Mouse (Mus musculus) layer of hippocampus, adult 9-11 months (tissue): ENCODE results near the gene Ppat.
"Not testable (repeated sequence)": the region's sequence is repeated elsewhere in the genome, so short reads cannot be mapped to it uniquely, and the experiment has no call there.

ENCODE experiments used
- DNase-seq: peaks from one replicate; pipeline ENCODE4 v3.0.0; 2022

Gene Ppat

GRCm38 (mm10) chr5:76951106-76952027 lies at the start of gene Ppat, which contains the start of gene Paics:
Gene Ppat, minus strand, starts transcription at chr5:76951578.
Gene Paics, plus strand, starts transcription at chr5:76951307.
- peak; percentile 97 for DNase-seq

GRCm38 (mm10) chr5:76998416-76998815 lies 47.0 kb upstream of the Ppat start:
- DNase-seq = no peak

DNA sequence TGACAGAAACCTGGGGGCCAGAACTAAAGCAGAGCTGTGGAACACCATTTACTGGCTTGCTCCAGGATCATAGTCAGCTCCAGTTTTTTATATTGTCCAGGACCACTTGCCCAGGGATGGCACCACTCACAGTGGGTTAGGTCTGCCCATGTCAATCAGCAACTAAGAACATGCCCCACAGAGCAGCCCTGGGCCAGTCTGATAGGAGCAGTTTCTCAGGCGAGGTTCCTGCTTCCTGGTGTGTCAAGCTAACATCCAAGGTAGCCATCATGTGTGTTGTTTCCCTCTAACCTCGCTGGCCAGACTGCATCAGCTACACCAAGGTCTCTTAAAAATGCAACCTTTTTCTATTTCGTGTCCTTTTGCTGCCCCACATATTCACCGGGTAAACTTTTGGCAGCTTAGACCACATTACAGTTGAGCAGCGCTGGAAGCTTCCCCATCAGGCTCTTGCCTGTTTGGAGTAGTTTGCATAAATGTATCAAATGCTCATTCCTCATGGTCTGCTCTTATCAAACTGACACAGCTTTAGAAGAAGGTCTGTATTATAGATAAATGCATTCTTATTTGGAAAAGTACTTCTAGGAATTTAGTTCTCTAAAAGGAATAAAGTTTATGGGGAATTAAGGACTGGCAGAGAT lies 41.9 kb upstream of the Ppat start:
- DNase-seq = no peak

DNA sequence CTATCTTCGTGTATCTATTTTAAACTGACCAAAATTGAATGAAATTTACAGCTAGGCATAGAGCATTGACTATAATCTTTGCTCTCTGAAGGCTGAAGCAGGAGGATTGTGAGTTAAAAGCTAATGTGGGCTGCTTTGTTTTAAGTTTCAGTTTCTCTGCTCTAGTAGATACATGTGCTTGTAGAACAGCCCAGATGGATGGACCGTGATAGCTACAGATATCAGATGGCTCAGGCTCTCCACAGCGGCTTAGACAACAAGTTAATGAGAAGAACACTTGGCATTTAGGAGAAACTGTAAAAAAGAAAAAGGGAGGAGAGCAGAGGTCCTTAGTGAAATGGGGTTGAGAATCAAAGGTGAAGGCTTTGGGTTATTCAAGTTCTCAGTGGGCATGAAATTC lies 39.4 kb upstream of the Ppat start:
- DNase-seq = peak; percentile 28

DNA sequence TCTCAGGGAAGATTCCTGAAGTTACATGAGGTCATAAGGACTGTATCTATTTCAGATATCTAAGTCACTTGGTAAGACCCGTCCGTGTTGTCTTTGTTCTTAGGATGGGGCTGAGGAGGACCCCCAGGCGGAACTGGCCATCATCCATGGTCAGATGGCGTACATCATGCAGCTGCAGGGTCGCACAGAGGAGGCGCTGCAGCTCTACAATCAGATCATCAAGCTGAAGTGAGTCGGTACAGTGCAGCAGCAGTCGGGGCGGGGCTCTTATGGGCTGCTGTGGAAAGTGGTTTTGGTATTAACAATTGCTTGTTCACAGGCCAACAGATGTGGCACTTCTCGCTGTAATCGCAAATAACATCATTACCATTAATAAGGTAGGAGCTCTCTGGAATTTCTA lies 32.6 kb upstream of the Ppat start:
- no peak for DNase-seq

- DNase-seq = no peak
These were observed 24.4 kb upstream of the Ppat start for GRCm38 (mm10) chr5:76975736-76976135.

- DNase-seq = peak; percentile 87
These were observed 23.3 kb upstream of the Ppat start, which contains the start of gene Srp72 for GRCm38 (mm10) chr5:76974554-76975285. Gene Srp72, plus strand, starts transcription at chr5:76974683.

DNA sequence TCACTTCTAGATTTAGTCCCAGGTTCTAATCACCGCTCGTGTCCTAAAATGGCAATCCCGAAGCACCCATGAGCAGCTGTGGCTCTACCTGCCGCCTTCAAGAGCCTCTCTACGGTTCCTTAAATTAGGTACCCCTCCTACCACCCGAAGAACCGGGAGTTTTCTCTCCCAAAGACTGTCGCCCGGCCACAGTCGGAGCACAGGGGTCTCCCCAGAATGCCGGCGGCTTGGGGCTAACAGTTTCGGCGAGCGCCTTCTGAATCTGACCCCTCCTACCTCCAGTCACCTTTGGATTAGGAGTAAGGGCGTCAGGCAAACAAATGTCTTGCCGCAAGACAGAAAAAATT lies 22.8 kb upstream of the Ppat start:
- DNase-seq = no peak

- no peak for DNase-seq
These were observed 22.1 kb upstream of the Ppat start for GRCm38 (mm10) chr5:76973488-76973887.

DNA sequence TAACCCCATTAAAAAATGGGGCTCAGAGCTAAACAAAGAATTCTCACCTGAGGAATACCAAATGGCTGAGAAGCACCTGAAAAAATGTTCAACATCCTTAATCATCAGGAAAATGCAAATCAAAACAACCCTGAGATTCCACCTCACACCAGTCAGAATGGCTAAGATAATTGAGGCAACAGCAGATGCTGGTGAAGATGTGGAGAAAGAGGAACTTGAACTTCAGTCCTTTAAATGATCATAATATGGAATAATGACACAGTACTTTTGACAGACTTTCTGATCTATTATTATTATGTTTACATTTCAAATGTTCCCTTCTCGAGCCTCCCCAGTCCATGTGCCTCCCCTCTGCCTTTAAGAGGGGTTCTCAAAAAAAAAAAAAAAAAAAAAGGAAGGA lies 19.7 kb upstream of the Ppat start:
- DNase-seq = not testable (repeated sequence)

DNA sequence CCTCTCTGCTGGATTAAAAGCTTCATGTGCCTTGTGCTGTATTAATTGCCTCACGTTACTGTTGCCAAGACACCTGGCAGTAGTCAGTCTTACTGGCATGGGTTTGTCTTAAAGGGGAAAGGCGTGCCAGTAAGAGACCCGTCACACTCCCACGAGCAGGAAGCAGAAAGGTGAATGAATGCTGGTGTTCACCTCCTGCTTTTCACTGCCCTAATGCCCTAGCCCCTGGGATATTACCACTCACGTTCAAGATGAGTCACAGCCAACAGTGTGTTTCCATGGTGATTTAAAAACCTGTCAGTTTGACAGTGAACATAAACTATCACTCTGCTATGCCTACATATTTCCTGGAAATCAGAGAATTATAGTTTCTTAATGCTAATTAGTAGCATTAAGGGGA lies 17.9 kb upstream of the Ppat start:
- DNase-seq = no peak

DNA sequence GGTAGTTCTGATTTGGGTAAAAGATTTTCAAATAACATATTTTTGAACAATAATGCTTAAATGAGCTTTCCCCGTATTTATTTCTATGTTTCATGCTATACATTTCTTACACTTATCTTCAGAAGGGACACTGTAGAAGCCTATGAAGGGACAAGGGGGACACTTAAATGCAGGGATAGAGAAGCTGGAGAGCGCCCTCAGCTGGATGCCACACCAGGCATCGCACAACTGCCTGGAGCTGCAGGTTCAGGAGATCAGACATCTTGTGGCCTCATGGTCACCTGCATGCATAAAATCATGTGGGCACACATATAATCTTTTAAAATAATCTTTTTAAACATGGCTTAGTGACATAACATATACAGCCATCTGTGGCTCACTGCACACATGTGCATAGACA lies 13.3 kb upstream of the Ppat start:
- DNase-seq = no peak

DNA sequence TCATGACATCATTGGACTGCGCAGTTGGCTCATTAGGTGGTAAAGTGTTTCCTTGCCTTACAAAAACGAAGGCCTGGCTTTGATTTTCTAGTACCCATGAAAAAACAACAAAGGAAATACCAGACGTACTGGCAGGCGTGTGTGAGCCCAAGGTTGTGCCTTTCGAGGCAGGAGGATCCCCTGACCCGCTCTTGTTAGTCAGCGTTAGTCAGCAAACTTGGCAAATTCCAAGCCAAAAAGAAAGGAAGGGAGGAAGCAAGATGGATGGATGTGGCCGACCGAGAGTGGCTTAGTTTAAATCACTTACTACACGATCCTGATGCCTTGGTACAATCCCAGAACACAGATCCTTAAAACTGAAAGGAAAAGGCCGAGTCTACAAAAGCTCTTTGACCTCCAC lies 11.2 kb upstream of the Ppat start:
- no peak for DNase-seq

DNA sequence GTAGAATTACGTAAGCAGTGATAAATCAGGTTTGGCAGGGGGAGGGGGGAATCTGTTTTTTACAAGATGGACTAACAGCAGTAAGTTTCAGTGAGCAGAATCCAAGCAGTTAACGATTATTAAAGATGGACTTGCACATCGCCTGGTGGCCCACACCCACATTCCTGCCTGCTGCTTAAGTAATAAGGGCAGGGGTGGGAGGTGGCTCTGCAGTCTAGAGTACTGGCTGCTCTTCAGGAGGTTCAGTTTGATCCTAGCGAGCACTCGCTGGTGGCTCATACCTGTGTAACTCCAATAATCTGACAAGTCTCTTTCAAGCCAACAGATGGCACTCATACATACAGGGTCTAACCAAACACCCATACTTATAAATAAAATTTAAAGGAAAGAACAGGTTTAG lies 8.2 kb upstream of the Ppat start:
- no peak for DNase-seq

DNA sequence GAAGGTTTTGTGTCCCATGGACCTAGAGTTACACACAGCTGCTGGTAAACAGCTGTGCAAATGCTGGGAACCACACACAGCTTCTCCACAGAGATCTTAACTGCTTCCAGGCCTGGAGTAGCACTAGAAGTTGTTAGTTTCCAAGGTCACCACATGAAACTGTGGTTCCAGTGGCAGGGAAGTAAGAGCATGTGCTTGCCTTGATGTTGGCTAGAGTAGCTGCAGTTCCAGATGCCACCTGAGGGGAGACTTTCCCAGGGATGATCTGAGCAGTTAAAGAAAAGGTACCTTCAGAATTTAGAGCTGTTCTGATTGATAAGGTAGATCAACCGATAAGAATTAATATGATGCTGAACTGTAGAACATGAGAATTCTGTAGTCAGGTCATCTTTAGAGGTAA lies 6.6 kb upstream of the Ppat start:
- DNase-seq = no peak

DNA sequence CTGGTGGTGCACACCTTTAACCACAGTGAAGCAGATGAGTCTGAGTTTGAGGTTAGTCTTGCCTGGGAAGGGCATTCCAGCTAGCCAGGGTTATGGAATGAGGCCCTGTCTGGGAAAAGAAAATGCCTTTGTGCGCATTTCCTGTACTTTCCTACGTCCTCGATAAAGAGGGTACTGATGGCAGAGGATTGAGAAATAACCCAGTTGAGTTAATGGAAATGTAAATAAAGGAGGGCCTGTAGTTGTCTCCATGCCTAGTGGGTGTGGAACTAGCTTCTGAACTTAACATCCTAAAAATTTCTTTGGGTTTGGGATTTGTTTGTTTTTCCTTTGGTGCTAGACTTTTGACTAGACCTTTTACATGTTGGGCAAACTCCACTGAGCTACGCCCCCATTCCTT lies 4.1 kb upstream of the Ppat start:
- DNase-seq = no peak

DNA sequence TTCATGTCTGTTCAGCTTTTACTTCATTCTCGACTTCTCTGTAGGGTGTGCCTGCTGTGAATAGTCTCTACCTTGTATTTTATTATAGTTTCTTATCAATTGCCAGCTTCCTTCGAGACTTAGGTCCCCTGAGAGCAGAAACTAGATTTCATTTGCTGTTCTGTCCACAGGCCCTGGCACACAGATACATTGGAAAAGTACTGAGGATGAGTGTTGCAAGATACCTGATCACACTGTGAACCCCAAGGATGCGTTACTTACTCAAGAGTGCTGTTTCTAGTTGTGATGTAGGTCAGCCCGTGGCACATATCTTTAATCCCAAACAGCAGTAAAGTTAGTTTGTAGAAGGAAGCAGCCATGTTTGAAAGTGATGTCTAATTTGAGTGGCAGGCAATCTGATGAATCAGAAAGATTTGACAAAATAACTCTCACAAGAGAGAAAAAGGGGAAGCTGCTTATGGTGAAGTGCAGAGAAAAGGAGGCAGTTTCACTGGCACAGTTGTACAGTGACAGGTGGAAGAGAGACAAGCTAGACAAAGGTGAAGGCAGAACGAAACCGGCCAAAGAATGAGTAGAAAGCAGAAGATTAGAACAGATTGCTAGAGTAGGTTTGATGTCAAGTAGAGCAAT lies 3.0 kb upstream of the Ppat start:
- no peak for DNase-seq

DNA sequence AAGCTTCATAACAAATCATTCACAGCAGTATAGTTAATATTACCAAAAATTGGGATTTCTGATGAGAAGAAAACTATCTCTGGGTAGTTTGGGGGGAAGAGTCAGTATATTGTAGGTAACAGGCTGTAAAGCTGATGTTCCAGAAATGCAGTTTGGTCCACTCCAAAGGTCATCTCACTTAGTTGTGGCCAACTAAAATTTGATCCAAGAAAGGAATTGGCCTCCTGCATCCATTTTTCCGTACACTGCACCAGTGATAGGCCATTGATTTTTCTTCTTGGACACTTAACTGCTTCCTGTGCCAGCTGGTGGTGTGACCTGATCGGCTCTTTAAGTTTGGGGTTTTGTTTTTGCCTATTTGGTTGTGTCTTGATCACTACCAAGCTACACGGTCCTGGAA lies 2.4 kb upstream of the Ppat start:
- DNase-seq = no peak

GRCm38 (mm10) chr5:76952112-76953040 lies 998 bp upstream of the Ppat start:
- no peak for DNase-seq

DNA sequence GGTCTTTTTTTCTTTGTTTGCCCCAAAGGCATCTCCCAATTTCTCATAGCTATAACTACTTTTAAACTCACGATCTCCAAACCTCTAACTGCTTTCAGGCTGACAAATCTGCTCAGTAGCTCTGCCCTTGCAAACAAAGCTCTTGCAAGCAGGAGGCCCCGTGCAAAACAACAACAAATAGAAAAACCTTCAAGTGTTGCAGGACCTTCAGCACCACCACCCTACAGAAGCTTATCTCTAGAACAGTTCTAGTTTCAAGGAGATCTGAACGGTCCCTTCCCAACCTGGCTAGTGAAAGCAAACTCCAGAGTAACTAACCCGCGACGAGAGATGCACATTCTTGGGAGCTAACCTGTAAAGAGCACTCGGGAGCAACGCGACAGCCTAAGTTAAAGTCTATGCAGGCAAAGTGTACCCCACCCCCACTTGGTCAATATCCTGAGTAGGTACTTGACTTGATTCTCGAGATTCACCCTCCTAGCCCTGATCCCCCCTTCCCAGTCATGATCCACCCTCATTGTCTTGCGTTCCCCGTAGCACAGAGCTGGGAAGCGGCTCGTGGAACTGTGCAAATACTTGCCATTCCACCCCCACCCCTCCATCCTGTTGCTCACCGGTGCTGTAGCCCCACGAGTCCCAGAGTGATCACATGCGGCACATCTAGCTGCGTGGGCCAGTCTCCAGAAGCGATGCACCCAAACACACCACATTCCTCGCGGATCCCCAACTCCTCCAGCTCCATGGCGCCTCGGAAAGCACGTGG lies 854 bp downstream of the Ppat start:
- no peak for DNase-seq

DNA sequence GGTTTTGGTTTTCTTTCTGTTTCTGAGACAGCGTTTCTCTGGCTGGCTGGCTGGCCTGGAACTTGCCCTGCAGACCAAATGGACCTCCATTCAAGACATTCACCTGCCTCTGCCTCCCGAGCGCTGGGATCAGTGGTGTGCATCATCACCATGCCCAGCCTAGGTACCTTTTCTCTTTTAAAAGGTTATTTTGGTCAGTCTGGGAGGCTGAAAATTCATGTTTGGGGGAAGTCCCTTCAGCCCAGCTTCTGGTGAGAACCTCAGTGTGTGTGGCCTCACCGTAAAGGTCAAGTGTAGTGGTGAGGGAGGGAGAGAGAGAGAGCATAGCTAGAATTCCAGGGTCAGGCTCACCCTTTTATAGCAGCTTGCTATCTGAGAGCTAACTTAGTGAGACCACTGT lies 3.6 kb downstream of the Ppat start:
- no peak for DNase-seq
